Mouse (Mus musculus) heart, postnatal 0 days (tissue): ENCODE measurements at regions not wholly inside any gene's neighbourhood (a gene's known extent, or its start where the extent isn't known, plus 50 kb on each side); places are given as distances from the start of the nearest gene placed in this dataset.

Experiments
- CTCF ChIP-seq: IDR thresholded peaks from 2 replicates; pipeline ENCODE4 v1.5.1; 2016; ENCODE audit warnings: antibody characterized with exemption, control low read depth, low read depth
- EP300 ChIP-seq: IDR thresholded peaks from 2 replicates; pipeline ENCODE4 v1.6.1; 2016; ENCODE audit warnings: antibody characterized with exemption, low read depth

DNA sequence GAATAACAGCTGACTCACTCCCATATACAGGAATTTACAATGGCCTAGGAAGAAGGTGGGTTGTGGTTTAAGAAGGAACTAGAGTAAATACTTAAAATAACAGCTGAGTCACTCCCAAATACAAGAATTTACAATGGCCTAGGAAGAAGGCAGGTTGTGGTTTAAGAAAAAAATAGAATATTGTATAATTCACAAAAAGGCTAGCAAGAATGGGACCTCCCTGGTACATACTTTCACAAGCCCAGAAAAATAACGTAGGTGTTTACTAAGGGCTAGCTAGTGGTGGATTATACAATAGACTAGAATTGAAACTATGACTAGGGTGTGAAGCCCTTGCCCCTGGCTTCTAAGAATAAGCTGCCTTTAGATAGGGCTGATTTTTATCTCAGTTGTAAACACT, 144.6 kb upstream of the Xrcc4 start:
- TF ChIP-seq CTCF (no peak), EP300 (no peak)
